Mouse (Mus musculus) kidney, postnatal 4 days (tissue): ENCODE measurements around the gene Lipa.

Source experiments
- DNase-seq, 2 experiments: peaks; one replicate each; pipeline ENCODE4 v3.0.0; 2021; ENCODE audit warnings: mixed read lengths in 2 of 2

Lipa gene

GRCm38 (mm10) chr19:34461451-34462019, 65.7 kb downstream of the Lipa start:
- peak; percentile 18 to 20 for DNase-seq

- no peak for DNase-seq
Measured at GRCm38 (mm10) chr19:34450784-34451370, 76.4 kb downstream of the Lipa start.

- no peak for DNase-seq
Measured at GRCm38 (mm10) chr19:34448851-34449250, 78.4 kb downstream of the Lipa start.

GRCm38 (mm10) chr19:34445410-34446012, 81.8 kb downstream of the Lipa start:
- peak in 1 of 2 experiments; percentile 23 for DNase-seq

- no peak for DNase-seq
Measured at GRCm38 (mm10) chr19:34444785-34445184, 82.5 kb downstream of the Lipa start.
